Mouse (Mus musculus) olfactory bulb, adult 2 months (tissue): ENCODE data around the gene Gm21988. TPM values are rescaled to one million over a fixed set of nuclear protein-coding genes. Genes with fewer than 3 reads are reported as not detected.

ENCODE experiments used
- H3K27ac ChIP-seq: fragments of 200-500 bp; 2 replicates; pipeline ENCODE4 v1.5.1; 2012; ENCODE audit warnings: low read depth, low read length; ENCODE audit not compliant: insufficient read depth
- H3K4me1 ChIP-seq: fragments of 200-500 bp; 2 replicates; pipeline ENCODE4 v1.6.1; 2012; ENCODE audit warnings: low read length; ENCODE audit not compliant: control insufficient read depth, insufficient read depth
- H3K4me3 ChIP-seq: fragments of 200-500 bp; 2 replicates; pipeline ENCODE4 v1.5.1; 2012; ENCODE audit warnings: mild to moderate bottlenecking, low read depth, low read length, moderate library complexity; ENCODE audit not compliant: insufficient read depth
- CTCF ChIP-seq: fragments of 200-500 bp; IDR thresholded peaks from 2 replicates; pipeline ENCODE4 v1.5.1; 2012; ENCODE audit warnings: low read depth, mild to moderate bottlenecking, low read length, moderate library complexity; ENCODE audit not compliant: insufficient read depth
- POLR2A ChIP-seq: fragments of 200-500 bp; IDR thresholded peaks from 2 replicates; pipeline ENCODE4 v1.6.1; 2012; ENCODE audit warnings: mild to moderate bottlenecking, low read depth, low read length, moderate library complexity; ENCODE audit not compliant: insufficient read depth
- WGBS: fragments of 180-500 bp; shearing (Covaris S2); methylation state at CpG from one replicate; pipeline ENCODE4 v1.1.7; 2018; 5-methylcytosine and 5-hydroxymethylcytosine counted together
- polyA plus RNA-seq: library from polyadenylated mRNA; stranded (reverse); fragments of >200 nt; gene quantifications from 2 replicates; pipeline ENCODE4 v1.2.4, GENCODE M21; 2012; ENCODE audit warnings: low replicate concordance; ENCODE audit not compliant: missing spikeins, insufficient read depth, insufficient read length

The Gm21988 gene
- polyA plus RNA-seq = not detected in 2 replicates

GRCm38 (mm10) chr11:70239541-70240279, at the start of gene Gm21988, which contains the start of gene Rnasek:
TSS of gene Gm21988 (minus strand) at chr11:70239830.
TSS of gene Rnasek (minus strand) at chr11:70239842.
- WGBS = under 1% methylated on average over 33 of the region's 35 CpGs
- peak; percentile 91 for TF ChIP-seq POLR2A
- TF ChIP-seq CTCF = no peak
- peak within 1 kb of the TSS; percentile 98 for H3K27ac ChIP-seq
- H3K4me1 ChIP-seq = peaks cover 12% of the 10 kb centered on the region
- H3K4me3 ChIP-seq = peak within 1 kb of the TSS; percentile 92

- no peak for TF ChIP-seq POLR2A
- no peak for TF ChIP-seq CTCF
- H3K4me3 ChIP-seq = no peak overlapping the region
- no peak overlapping the region for H3K27ac ChIP-seq
- 43% methylated on average over 6 of the region's 6 CpGs for WGBS
- H3K4me1 ChIP-seq = no peaks in the 10 kb centered on the region
Observed at GRCm38 (mm10) chr11:70289236-70289635, 49.6 kb upstream of the Gm21988 start.

- 88% methylated on average over 10 of the region's 10 CpGs for WGBS
- H3K4me1 ChIP-seq = no peaks in the 10 kb centered on the region
- H3K4me3 ChIP-seq = no peak overlapping the region
- TF ChIP-seq CTCF (no peak), POLR2A (no peak)
- H3K27ac ChIP-seq = no peak overlapping the region
Observed at GRCm38 (mm10) chr11:70288102-70288501, 48.5 kb upstream of the Gm21988 start.

- Histone ChIP-seq H3K4me3 (no peak overlapping the region), H3K4me1 (no peaks in the 10 kb centered on the region), H3K27ac (no peak overlapping the region)
- TF ChIP-seq POLR2A = no peak
- no peak for TF ChIP-seq CTCF
- WGBS = 90% methylated on average over 5 of the region's 5 CpGs
Observed at GRCm38 (mm10) chr11:70285686-70286085, 46.1 kb upstream of the Gm21988 start.

GRCm38 (mm10) chr11:70284757-70285156, 45.1 kb upstream of the Gm21988 start:
- Histone ChIP-seq H3K27ac (no peak overlapping the region), H3K4me1 (no peaks in the 10 kb centered on the region)
- 62% methylated on average over 3 of the region's 3 CpGs for WGBS

GRCm38 (mm10) chr11:70283666-70284065, 44.0 kb upstream of the Gm21988 start:
- Histone ChIP-seq H3K4me3 (no peak overlapping the region), H3K27ac (no peak overlapping the region), H3K4me1 (no peaks in the 10 kb centered on the region)
- 85% methylated on average over 4 of the region's 4 CpGs for WGBS
- no peak for TF ChIP-seq CTCF
- TF ChIP-seq POLR2A = no peak

More at GRCm38 (mm10) chr11:70284757-70285156, 45.1 kb upstream of the Gm21988 start:
- TF ChIP-seq CTCF (no peak), POLR2A (no peak)
- no peak overlapping the region for H3K4me3 ChIP-seq

- H3K4me1 ChIP-seq = no peaks in the 10 kb centered on the region
- H3K27ac ChIP-seq = no peak overlapping the region
- TF ChIP-seq POLR2A = no peak
- 61% methylated on average over 3 of the region's 3 CpGs for WGBS
- H3K4me3 ChIP-seq = no peak overlapping the region
Observed at GRCm38 (mm10) chr11:70280441-70280840, 40.8 kb upstream of the Gm21988 start.

- TF ChIP-seq CTCF (no peak), POLR2A (no peak)
- 92% methylated on average over 3 of the region's 3 CpGs for WGBS
- no peak overlapping the region for H3K4me3 ChIP-seq
Observed at GRCm38 (mm10) chr11:70278961-70279360, 39.3 kb upstream of the Gm21988 start.

GRCm38 (mm10) chr11:70271641-70272040, 32.0 kb upstream of the Gm21988 start:
- TF ChIP-seq CTCF (no peak), POLR2A (no peak)
- H3K4me1 ChIP-seq = no peaks in the 10 kb centered on the region
- no peak overlapping the region for H3K27ac ChIP-seq
- H3K4me3 ChIP-seq = no peak overlapping the region
- WGBS = 88% methylated on average over 7 of the region's 7 CpGs

More at GRCm38 (mm10) chr11:70278961-70279360, 39.3 kb upstream of the Gm21988 start:
- H3K4me1 ChIP-seq = no peaks in the 10 kb centered on the region
- H3K27ac ChIP-seq = no peak overlapping the region
